Comparison of ENCODE assay signal across 17 mouse cellular contexts in genomic region chr1:62774288-62775218, GRCm38 (mm10).
A peak's percentile ranks its signal among the peaks of the same experiment; 100 is the strongest.
DNase-seq lines count a peak whose midpoint lies in the region; ATAC-seq and TF ChIP-seq lines count a peak whose summit lies in the region.
"Had no signal": no experiment of that assay in that cellular context is flagged by ENCODE, and none has a peak within 500 bp of the region (broad histone marks: within the 10 kb centered on the region; RNA-seq: fewer than 3 reads in every experiment).

No protein-coding gene starts in this region.

- H3K27ac ChIP-seq in lung, embryonic 16.5 days (ENCODE audit: low read length) = no peak overlapping the region
- peak overlapping the region; percentile 46 for H3K27ac ChIP-seq in bone marrow macrophage, adult 2 months (ENCODE audit: insufficient read depth, low read depth, low read length)
- H3K27ac ChIP-seq: kidney, postnatal 0 days; limb, embryonic 15.5 days had no signal

- DNase-seq in heart, adult 11 months = peak; percentile 86
- DNase-seq in heart, postnatal 36 days = no peak
- DNase-seq in lung, adult 18-20 months = no peak
- no peak for DNase-seq in urinary bladder, postnatal 4 days (ENCODE audit: low spot score in 2 of 2)
- DNase-seq in layer of hippocampus, postnatal 36 days = no peak
- DNase-seq: adrenal gland, adult 2 months; cerebellum, adult 11-12 months; embryo, embryonic 11 days had no signal

- peak; percentile 24; the same call in 1 of the 2 replicates for ATAC-seq in lung, embryonic 16.5 days (ENCODE audit: low read depth)
- ATAC-seq: inflammation-experienced regulatory T-cells, adult 6 months; Patski had no signal

- no peaks in the 10 kb centered on the region for H3K9me3 ChIP-seq in lung, embryonic 16.5 days (ENCODE audit: control insufficient read depth, low read length)
- H3K9me3 ChIP-seq: heart, embryonic 12.5 days; limb, embryonic 15.5 days had no signal

- intact Hi-C loops in heart, postnatal 36 days (cut with DNase I) = loop anchor here (5.0 kb wide), 1 partner anchor 37 kb away; no protein-coding TSS in a partner anchor

- H3K27me3 ChIP-seq in lung, embryonic 16.5 days (ENCODE audit: control insufficient read depth, insufficient read depth, low read depth, low read length) = no peaks in the 10 kb centered on the region
- H3K27me3 ChIP-seq in myocyte (ENCODE audit: control insufficient read depth, insufficient read depth, insufficient read length) = no peaks in the 10 kb centered on the region
- H3K27me3 ChIP-seq: heart, embryonic 12.5 days; limb, embryonic 15.5 days; Patski had no signal

- no peak for TF ChIP-seq CTCF in bone marrow macrophage, adult 2 months (IDR thresholded peaks at IDR 0.05; ENCODE audit: low read depth, low read length)

- WGBS in lung, embryonic 16.5 days = 60% methylated on average over 11 of the region's 11 CpGs

- H3K36me3 ChIP-seq in lung, embryonic 16.5 days (ENCODE audit: control insufficient read depth, insufficient read depth, low read length) = peaks cover 4% of the 10 kb centered on the region; the same call in 1 of the 2 replicates
- H3K36me3 ChIP-seq in myocyte (ENCODE audit: control insufficient read depth, insufficient read depth) = peaks cover 9% of the 10 kb centered on the region
- H3K36me3 ChIP-seq: heart, embryonic 12.5 days; limb, embryonic 15.5 days had no signal

- H3ac ChIP-seq in myocyte (ENCODE audit: control insufficient read depth, insufficient read length) = no peak overlapping the region

- no peak overlapping the region for H3K4me2 ChIP-seq in lung, embryonic 16.5 days (ENCODE audit: low read depth, low read length)
- H3K4me2 ChIP-seq in myocyte (ENCODE audit: low read depth) = peak overlapping the region; percentile 88
- H3K4me2 ChIP-seq: heart, embryonic 12.5 days; limb, embryonic 15.5 days had no signal

- H3K4me1 ChIP-seq in lung, embryonic 16.5 days (replicated peaks; ENCODE audit: control insufficient read depth, insufficient read depth, low read length) = peaks cover 38% of the 10 kb centered on the region
- peaks cover 61% of the 10 kb centered on the region for H3K4me1 ChIP-seq in bone marrow macrophage, adult 2 months (ENCODE audit: control insufficient read depth, insufficient read depth, low read length)

- H3K9ac ChIP-seq in lung, embryonic 16.5 days (ENCODE audit: low read length) = no peak overlapping the region
- H3K9ac ChIP-seq: heart, embryonic 12.5 days; limb, embryonic 15.5 days had no signal

- H3K4me3 ChIP-seq in lung, embryonic 16.5 days (ENCODE audit: low read length) = no peak overlapping the region
- H3K4me3 ChIP-seq in bone marrow macrophage, adult 2 months (ENCODE audit: insufficient read depth, low read length) = no peak overlapping the region
- H3K4me3 ChIP-seq in myocyte = no peak overlapping the region
- H3K4me3 ChIP-seq: erythroblast, embryonic 14.5 days; heart, embryonic 12.5 days; limb, embryonic 15.5 days had no signal

- TF ChIP-seq POLR2A in bone marrow macrophage, adult 2 months (IDR thresholded peaks at IDR 0.05; ENCODE audit: borderline replicate concordance, low read depth, low read length) = no peak
- no peak for TF ChIP-seq POLR2A in myocyte (IDR thresholded peaks at IDR 0.05; ENCODE audit: insufficient read length, low read depth)

- H3K79me2 ChIP-seq in myocyte (ENCODE audit: control insufficient read depth, insufficient read depth) = no peaks in the 10 kb centered on the region

TF ChIP-seq in myocyte, 11 proteins besides CTCF, POLR2A, EP300 and RAD21:
- TF ChIP-seq MYOD1 (IDR thresholded peaks at IDR 0.05; ENCODE audit: control insufficient read depth in 1 of 3, insufficient read length in 2 of 3, low read depth in 2 of 3) (peak in 2 of 3 experiments; percentile 50 to 80), MYOG (IDR thresholded peaks at IDR 0.05; ENCODE audit: control insufficient read depth in 1 of 3, insufficient read depth in 1 of 3, insufficient read length in 2 of 3, low read depth in 2 of 3) (peak in 2 of 3 experiments; percentile 50 to 66), USF1 (IDR thresholded peaks at IDR 0.05; ENCODE audit: low read depth) (no peak)
